Mouse (Mus musculus) brain, embryonic 14.5 days (tissue): ENCODE data around the gene Hip1r. TPM values are rescaled to one million over a fixed set of nuclear protein-coding genes. Genes with fewer than 3 reads are reported as not detected.
A peak's percentile ranks its signal among the peaks of the same experiment; 100 is the strongest.

Source experiments
- DNase-seq: peaks from one replicate; pipeline ENCODE4 v3.0.0-alpha.2; 2011; ENCODE audit warnings: low read depth
- CTCF ChIP-seq: fragments of 200-500 bp; IDR thresholded peaks from 2 replicates; pipeline ENCODE4 v1.5.1; 2012; ENCODE audit warnings: inconsistent platforms, mild to moderate bottlenecking, moderate library complexity, borderline replicate concordance; ENCODE audit not compliant: insufficient read depth, insufficient read length; ENCODE audit errors: extremely low read depth
- POLR2A ChIP-seq: fragments of 200-500 bp; IDR thresholded peaks from 2 replicates; pipeline ENCODE4 v1.6.1; 2012; ENCODE audit warnings: mild to moderate bottlenecking, inconsistent platforms, borderline replicate concordance; ENCODE audit not compliant: poor library complexity, insufficient read depth, insufficient read length, severe bottlenecking; ENCODE audit errors: extremely low read depth
- polyA plus RNA-seq: library from polyadenylated mRNA; depleted of rRNA; stranded (reverse); fragments of >200 nt; gene quantifications from 2 replicates; pipeline ENCODE4 v1.2.3, GENCODE M21; 2012

Hip1r gene
- polyA plus RNA-seq, 1 experiment, result 23.9 TPM

DNA sequence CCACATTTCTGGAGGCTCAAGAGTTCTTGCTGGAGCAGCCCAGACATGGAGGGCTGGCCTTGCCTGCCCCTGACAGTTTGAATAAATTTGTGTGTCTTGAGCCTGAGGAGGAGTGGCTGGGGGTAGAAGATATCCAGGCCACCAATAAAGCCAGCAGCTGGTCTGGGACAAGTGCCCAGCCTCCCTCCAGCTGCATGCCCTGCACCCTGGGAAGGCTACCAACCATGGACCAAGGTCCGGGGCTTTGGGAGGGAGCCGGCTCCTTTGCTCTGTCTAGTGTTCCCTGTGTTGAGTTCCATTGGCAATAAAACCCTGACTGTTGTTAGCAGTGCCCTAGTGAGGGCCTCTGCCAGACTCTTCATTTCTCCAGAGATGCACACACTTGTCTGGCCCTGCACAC is 29.4 kb downstream of the Hip1r start:
- DNase-seq, result no peak
- TF ChIP-seq POLR2A (no peak), CTCF (no peak)

DNA sequence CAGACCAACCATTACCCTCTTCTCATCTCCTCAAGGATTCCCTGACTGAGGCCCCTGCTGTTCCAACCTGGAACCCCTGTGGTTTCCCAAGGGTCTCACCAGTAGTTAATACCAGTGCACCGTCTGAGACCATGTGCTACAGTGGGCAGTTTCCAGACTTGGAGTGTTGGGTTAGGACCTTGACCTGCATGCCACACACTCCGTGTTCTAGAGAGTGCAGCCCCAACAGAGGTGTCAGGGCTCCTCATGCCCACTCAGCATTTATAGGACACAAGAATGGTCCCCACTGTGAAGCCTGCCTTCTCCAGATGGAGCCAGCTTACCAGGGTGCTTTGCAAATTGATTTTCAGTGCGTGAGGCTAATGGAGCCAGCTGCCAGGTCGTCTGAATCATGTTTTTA is 29.9 kb downstream of the Hip1r start:
- TF ChIP-seq POLR2A (no peak), CTCF (no peak)

DNA sequence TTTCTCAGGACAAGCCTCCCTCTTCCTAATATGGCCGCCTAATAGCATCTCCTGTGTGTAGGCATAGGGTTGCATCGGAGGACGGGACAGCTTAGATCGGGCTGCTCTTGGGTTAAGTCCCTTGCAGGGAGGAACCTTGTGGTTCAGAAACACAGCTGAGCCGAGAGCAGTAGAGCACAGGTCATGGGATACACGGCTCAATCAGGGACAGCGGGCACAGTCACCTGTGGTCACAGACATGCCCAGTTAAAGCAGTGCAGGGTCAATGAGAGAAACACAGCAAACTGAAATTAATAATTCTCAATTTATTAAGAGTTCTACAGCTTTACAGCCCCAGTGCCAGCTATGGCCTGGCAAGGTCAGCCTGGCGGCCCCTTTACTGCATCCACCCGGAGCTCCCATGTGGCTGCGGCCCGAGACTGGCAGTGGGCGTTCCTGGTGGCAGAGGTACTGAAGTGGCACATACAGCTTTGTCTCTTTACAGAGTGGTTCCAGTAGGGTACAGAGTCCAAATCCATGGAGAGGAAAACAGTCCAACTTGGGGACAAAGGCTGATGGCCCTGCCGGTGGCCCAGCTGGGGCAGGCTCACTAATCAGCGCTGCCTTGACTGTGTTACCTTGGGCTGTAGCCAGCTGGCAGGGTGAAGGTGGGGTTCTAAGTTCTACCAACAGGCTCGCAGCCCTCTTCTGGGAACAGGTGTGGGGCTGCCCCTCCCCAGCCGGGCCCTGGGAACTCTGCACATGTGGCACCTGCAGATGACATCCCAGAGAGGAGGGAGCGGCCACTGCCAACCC is 31.1 kb downstream of the Hip1r start:
- no peak for TF ChIP-seq CTCF
- no peak for TF ChIP-seq POLR2A
- DNase-seq, result peak; percentile 69

More for the DNA sequence above, 29.9 kb downstream of the Hip1r start:
- DNase-seq, result no peak

DNA sequence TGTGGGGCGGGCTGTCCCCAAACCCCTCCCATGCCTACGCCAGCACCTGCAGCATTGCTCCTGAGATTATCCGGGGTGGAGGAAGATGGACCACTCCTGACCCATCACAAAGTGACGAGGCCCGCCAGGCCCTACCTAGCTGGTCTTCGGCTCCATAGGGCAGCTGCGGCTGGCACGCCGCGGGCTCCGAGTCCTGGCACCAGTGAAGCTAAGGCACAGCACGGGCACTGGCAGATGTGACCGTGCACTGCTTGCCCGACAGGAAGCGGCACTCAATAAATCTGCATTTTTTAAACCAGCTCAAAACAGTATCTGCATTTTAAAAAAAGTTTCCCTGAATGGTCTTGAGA is 31.7 kb downstream of the Hip1r start:
- TF ChIP-seq POLR2A, result no peak
- no peak for TF ChIP-seq CTCF
- DNase-seq, result no peak

DNA sequence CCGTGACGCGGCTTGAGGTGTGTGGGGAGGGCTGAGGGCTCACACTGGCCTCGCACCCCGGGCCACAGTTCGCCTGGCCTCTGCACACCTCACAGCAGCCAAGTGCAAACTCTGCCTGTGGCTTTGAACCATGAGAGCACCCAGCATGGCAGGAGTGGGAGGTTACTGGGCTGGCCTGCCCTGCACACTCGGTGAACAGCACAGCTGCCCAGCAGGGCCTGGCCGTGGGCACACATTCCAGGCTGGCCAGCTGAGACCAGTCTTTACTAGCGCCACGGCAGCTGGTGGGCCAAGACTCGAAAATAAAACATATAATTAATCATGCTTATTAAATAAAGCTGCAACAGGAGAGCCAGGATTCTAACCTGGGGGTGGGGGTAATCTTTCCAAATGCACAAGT is 32.2 kb downstream of the Hip1r start:
- TF ChIP-seq POLR2A (no peak), CTCF (no peak)
- DNase-seq, result no peak

DNA sequence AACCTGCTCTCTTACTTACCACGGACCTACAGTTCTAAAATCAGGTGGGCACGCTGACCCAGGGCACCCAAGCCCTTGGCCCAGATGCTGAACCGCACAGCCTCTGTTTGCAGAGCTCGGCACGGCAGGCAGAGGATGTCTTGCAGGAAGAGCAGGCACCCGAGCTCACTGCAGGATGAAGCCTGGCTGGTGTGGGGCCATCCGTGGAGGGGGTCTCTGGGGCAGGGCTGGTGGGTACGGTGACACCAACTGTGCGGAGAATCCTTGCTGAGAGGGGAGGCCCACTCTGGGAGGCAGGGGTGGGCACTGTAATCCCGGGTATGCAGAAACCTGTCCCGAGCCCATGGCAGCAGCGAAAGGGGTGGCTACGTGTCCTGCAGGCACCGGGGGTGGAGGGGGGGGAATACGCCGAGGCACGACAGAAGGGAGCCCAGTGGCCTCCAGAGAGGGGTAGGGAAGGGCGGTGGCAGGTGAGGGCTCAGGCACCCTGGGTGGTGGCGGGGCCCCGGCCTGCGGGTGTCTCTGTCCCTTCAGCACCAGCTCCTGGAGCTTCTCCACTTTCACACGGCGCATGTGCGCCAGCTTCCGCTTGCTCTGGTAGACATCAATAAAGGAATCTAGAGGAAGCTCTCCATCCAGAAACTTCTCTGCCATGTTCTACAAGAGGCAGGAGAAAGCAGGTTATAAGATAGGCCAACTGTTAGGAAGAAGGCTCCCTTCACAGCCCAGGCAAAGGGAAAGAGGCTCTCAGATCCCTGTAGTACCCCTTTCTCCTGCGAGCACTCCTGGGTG is 32.9 kb downstream of the Hip1r start:
- TF ChIP-seq POLR2A (no peak), CTCF (no peak)
- no peak for DNase-seq

DNA sequence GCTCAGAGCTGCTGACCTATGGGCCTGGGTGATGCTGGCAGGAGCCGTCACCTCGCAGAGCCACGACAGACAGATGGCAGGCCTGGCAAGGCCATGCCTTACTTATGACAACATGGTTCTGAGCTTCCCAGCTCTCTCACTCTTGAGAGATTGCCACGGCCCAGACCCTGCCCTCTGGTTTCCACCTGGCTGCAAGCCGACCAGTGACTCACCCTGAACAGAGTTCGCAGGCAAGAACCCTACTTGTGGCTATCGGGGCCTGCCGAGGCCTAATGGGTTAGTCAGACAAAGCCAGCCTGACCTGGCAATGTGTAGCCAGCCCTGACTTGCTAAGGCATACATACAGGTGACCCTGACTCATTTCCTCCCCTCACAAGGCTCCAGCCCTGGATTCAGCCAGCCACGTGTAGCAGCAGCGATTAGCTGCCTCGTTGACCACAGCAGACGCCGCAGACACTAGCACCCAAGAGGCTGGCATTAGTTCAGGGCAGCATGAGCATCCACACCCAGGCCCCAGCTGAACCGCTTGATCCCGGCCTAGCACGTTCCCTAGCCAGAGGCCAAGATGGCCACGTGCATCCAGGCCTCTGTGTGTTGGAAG is 33.6 kb downstream of the Hip1r start:
- DNase-seq, result no peak
- TF ChIP-seq CTCF (no peak), POLR2A (no peak)

DNA sequence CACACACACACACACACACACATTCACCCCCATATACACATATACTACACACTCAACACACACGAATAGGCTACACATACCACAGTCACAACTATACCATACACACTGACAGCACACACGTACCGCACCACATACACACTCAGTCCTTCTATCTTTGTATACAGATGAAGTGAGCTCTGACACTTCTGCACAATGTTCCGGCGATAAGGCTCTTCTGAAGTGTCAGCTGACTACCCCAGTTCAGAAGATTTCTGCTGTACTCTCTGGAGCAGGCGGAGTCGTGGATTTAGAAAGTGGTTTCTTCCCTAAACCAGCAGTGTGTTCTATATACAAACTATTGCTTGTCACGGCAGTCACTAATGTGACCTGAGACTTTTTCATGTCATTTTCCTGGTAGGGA is 36.6 kb downstream of the Hip1r start:
- TF ChIP-seq CTCF, result no peak
- TF ChIP-seq POLR2A, result no peak
- DNase-seq, result no peak

DNA sequence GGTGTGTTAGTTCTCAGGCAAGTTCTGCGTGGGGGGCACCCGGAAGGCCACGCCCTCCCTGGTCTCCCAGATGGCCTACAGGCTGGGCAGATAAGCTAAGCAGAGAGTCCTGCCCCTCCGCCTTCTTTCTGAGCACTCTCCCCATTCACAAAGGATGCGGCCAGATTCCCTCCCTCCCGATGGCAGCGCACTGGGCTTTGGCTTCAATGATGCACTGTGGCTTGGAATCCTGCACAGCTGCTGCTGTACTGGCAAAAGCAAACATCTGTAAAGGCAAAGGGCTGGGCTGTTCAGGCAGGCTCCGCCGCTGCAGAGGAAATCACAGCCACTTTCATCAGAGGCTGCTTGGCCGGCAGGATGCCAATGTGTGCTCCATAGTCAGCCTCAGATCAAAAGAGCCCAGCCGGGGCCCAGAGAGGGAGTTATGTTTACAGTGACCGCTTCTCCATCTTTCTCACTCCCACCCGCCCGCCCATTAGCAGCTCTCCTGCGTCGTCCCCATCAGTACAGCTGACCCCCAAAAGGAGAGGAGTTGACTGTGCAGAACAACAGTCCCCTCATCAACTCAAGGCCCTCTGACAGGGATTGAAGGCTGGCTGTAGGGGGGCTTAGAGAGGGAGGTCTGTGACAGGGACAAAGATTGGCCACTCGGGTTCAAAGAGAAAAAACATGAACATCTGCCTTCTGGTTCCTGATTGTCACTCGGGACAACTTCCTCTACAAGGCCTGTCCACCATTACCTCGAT is 37.7 kb downstream of the Hip1r start:
- DNase-seq, result peak; percentile 91
- TF ChIP-seq POLR2A (no peak), CTCF (no peak)

DNA sequence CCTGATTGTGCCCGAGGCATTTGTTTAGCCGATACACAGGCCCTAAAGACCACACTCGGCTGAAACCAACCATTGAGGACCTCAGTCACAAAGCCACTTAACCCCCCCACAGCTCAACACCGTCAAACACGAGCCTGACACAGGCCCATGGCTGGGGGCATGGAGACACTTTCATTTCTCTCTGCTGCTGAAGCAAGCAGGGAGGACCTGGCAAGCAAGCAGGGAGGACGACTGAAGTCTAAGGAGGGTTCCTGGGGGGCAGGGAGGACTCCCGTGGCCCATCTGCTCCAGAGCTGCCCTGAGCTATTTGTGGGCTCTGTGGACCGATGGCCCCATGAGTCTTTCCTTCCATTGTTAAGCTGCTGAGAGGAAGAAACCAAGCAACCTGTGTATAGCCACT is 38.5 kb downstream of the Hip1r start:
- DNase-seq, result peak; percentile 52
- no peak for TF ChIP-seq CTCF
- TF ChIP-seq POLR2A, result no peak

DNA sequence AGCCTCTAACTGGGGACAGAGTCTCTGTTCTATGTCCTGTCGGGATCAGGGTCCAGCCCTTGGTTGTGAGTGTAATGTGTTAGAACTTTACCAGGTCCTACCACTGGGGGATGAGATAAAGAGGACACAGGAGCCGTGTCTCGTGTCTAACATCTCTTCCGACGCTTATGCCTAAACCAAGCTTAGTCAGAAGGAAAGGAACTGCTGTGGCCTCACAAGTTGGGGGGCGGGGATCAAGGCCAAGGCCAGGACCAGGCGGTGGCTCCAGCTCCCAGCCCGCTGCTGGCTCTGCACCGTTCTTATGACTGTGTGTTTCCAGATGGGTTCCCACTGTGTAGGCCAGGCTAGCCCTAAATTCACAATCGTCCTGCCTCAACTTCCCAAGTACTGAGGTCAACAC is 39.5 kb downstream of the Hip1r start:
- no peak for DNase-seq
- no peak for TF ChIP-seq CTCF

DNA sequence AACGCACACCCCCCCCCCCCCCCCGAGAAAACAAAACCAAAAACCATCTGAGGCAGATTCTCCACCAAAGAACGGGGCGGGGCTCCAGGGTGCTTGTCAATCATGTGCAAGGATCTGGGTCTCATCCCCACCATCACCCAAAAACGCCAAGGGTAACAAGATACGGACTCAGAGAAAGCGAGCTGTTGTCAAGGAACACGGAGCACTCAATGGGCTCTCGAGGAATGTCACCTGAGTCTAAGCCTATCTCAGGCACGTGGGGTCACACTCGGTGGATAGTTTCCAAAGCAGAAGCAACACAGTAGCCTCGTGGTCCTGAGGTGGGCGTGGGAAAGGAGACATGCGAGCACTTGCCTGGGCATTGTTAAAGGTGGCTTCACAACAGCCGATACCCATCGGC is 40.3 kb downstream of the Hip1r start:
- TF ChIP-seq CTCF (no peak), POLR2A (no peak)
- DNase-seq, result no peak

DNA sequence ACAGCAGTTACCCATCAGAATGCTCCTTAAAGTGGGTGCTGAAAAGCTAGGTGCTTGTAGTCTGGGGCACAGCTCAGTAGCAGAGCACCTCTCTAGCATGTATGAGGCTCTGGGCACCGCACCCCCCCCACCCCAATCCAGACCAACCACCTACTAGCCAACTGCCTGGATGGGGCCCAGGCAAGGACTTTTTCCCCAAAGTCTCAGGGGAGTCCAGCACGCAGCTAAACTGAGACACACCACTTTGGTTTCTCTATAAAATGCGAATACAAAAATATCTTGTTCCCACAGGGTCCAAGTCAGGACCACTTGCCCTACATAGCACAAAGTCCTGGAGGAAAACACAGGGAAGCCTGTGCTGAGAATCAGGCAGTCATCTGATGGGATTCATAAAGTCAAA is 40.8 kb downstream of the Hip1r start:
- no peak for DNase-seq
- no peak for TF ChIP-seq POLR2A
